Mouse (Mus musculus): ENCODE measurements around the gene Cept1.

- TF ChIP-seq POLR2A (IDR thresholded peaks at IDR 0.05; ENCODE audit: borderline replicate concordance, low read depth, low read length) (no peak), CTCF (IDR thresholded peaks at IDR 0.05; ENCODE audit: low read depth, low read length) (no peak)
These were observed 18.3 kb upstream of the Cept1 start for GRCm38 (mm10) chr3:106565876-106566275.

All from bone marrow macrophage, adult 2 months (primary cell).